Mouse (Mus musculus): ENCODE measurements around the gene Selenon. TPM values are rescaled to one million over a fixed set of nuclear protein-coding genes. Genes with fewer than 3 reads are reported as not detected.
"Not testable (repeated sequence)": the region's sequence is repeated elsewhere in the genome, so short reads cannot be mapped to it uniquely, and the experiment has no call there.

Gene Selenon
- total and polyA plus RNA-seq, 2 experiments from 2014 or later = 10.0 to 32.7 TPM

GRCm38 (mm10) chr4:134505966-134506594 lies 45.9 kb downstream of the Selenon start:
- TF ChIP-seq CTCF (IDR thresholded peaks at IDR 0.05; ENCODE audit: low read depth) = no peak
- H3K27me3 ChIP-seq (ENCODE audit: insufficient read depth, low read length) = no peaks in the 10 kb centered on the region
- peaks cover 18% of the 10 kb centered on the region for H3K36me3 ChIP-seq (ENCODE audit: insufficient read depth, low read length)
- DNase-seq (ENCODE audit: low spot score) = no peak
- H3K27ac ChIP-seq = no peak overlapping the region
- H3K9ac ChIP-seq (replicated peaks; ENCODE audit: low read length) = no peak overlapping the region
- no peaks in the 10 kb centered on the region for H3K9me3 ChIP-seq (ENCODE audit: low read length)
- H3K4me2 ChIP-seq (ENCODE audit: low read depth, low read length) = no peak overlapping the region
- H3K4me1 ChIP-seq (ENCODE audit: insufficient read depth, low read length) = no peaks in the 10 kb centered on the region
- ATAC-seq = no peak
- no peak overlapping the region for H3K4me3 ChIP-seq (ENCODE audit: low read length)
- whole genome bisulfite sequencing = 84% methylated on average over 3 of the region's 4 CpGs

GRCm38 (mm10) chr4:134505303-134505789 lies 46.6 kb downstream of the Selenon start:
- Histone ChIP-seq H3K9ac (replicated peaks; ENCODE audit: low read length) (no peak overlapping the region), H3K36me3 (ENCODE audit: insufficient read depth, low read length) (peaks cover 18% of the 10 kb centered on the region)
- WGBS = 94% methylated on average over 4 of the region's 4 CpGs

GRCm38 (mm10) chr4:134503686-134504357 lies 48.1 kb downstream of the Selenon start:
- no peak for ATAC-seq
- no peak overlapping the region for H3K27ac ChIP-seq

More at GRCm38 (mm10) chr4:134505303-134505789, 46.6 kb downstream of the Selenon start:
- H3K4me1 ChIP-seq (ENCODE audit: insufficient read depth, low read length) = no peaks in the 10 kb centered on the region
- no peak overlapping the region for H3K4me3 ChIP-seq (ENCODE audit: low read length)
- H3K4me2 ChIP-seq (ENCODE audit: low read depth, low read length) = no peak overlapping the region
- no peak for DNase-seq (ENCODE audit: low spot score)
- no peak overlapping the region for H3K27ac ChIP-seq
- no peak for TF ChIP-seq CTCF (IDR thresholded peaks at IDR 0.05; ENCODE audit: low read depth)
- H3K9me3 ChIP-seq (ENCODE audit: low read length) = no peaks in the 10 kb centered on the region
- ATAC-seq = no peak
- no peaks in the 10 kb centered on the region for H3K27me3 ChIP-seq (ENCODE audit: insufficient read depth, low read length)

GRCm38 (mm10) chr4:134501095-134501494 lies 50.9 kb downstream of the Selenon start:
- no peak overlapping the region for H3K4me3 ChIP-seq (ENCODE audit: low read length)
- TF ChIP-seq CTCF (IDR thresholded peaks at IDR 0.05; ENCODE audit: low read depth) = no peak
- 92% methylated on average over 6 of the region's 6 CpGs for WGBS
- no peaks in the 10 kb centered on the region for H3K9me3 ChIP-seq (ENCODE audit: low read length)
- H3K4me2 ChIP-seq (ENCODE audit: low read depth, low read length) = no peak overlapping the region
- ATAC-seq (no peak), DNase-seq (ENCODE audit: low spot score) (no peak)
- no peak overlapping the region for H3K27ac ChIP-seq
- no peaks in the 10 kb centered on the region; the same call in 1 of the 2 replicates for H3K36me3 ChIP-seq (ENCODE audit: insufficient read depth, low read length)
- no peaks in the 10 kb centered on the region for H3K27me3 ChIP-seq (ENCODE audit: insufficient read depth, low read length)
- H3K9ac ChIP-seq (replicated peaks; ENCODE audit: low read length) = no peak overlapping the region
- H3K4me1 ChIP-seq (ENCODE audit: insufficient read depth, low read length) = 0 out of 2 replicates have a peak, but pooled peaks cover 12% of the 10 kb centered on the region

More at GRCm38 (mm10) chr4:134503686-134504357, 48.1 kb downstream of the Selenon start:
- Histone ChIP-seq H3K4me1 (ENCODE audit: insufficient read depth, low read length) (no peaks in the 10 kb centered on the region), H3K4me3 (ENCODE audit: low read length) (no peak overlapping the region), H3K9me3 (ENCODE audit: low read length) (no peaks in the 10 kb centered on the region), H3K4me2 (ENCODE audit: low read depth, low read length) (no peak overlapping the region), H3K27me3 (ENCODE audit: insufficient read depth, low read length) (no peaks in the 10 kb centered on the region), H3K9ac (replicated peaks; ENCODE audit: low read length) (no peak overlapping the region), H3K36me3 (ENCODE audit: insufficient read depth, low read length) (peaks cover 18% of the 10 kb centered on the region)
- no peak for TF ChIP-seq CTCF (IDR thresholded peaks at IDR 0.05; ENCODE audit: low read depth)
- no peak for DNase-seq (ENCODE audit: low spot score)
- 82% methylated on average over 4 of the region's 4 CpGs for WGBS

GRCm38 (mm10) chr4:134498983-134499382 lies 53.0 kb downstream of the Selenon start:
- not testable (repeated sequence) for DNase-seq (ENCODE audit: low spot score); H3K9ac ChIP-seq (replicated peaks; ENCODE audit: low read length); H3K9me3 ChIP-seq (ENCODE audit: low read length); H3K4me2 ChIP-seq (ENCODE audit: low read depth, low read length); H3K36me3 ChIP-seq (ENCODE audit: insufficient read depth, low read length); H3K27me3 ChIP-seq (ENCODE audit: insufficient read depth, low read length); H3K4me3 ChIP-seq (ENCODE audit: low read length); ATAC-seq
- 78% methylated on average over 6 of the region's 6 CpGs for whole genome bisulfite sequencing
- Histone ChIP-seq H3K4me1 (ENCODE audit: insufficient read depth, low read length) (peaks cover 22% of the 10 kb centered on the region; the same call in 1 of the 2 replicates), H3K27ac (peak overlapping the region; percentile 87; the same call in 1 of the 2 replicates)

- DNase-seq (ENCODE audit: low spot score) = peak; percentile 65
- H3K9me3 ChIP-seq (ENCODE audit: low read length) = no peaks in the 10 kb centered on the region
- H3K4me3 ChIP-seq (ENCODE audit: low read length) = peak overlapping the region; percentile 56
- H3K9ac ChIP-seq (replicated peaks; ENCODE audit: low read length) = peak overlapping the region; percentile 67; the same call in 1 of the 2 replicates
- peak; percentile 67 for ATAC-seq
- H3K27me3 ChIP-seq (ENCODE audit: insufficient read depth, low read length) = no peaks in the 10 kb centered on the region
- peak overlapping the region; percentile 89 for H3K4me2 ChIP-seq (ENCODE audit: low read depth, low read length)
- WGBS = 55% methylated on average over 12 of the region's 12 CpGs
- no peaks in the 10 kb centered on the region; the same call in 1 of the 2 replicates for H3K36me3 ChIP-seq (ENCODE audit: insufficient read depth, low read length)
- no peak for TF ChIP-seq CTCF (IDR thresholded peaks at IDR 0.05; ENCODE audit: low read depth)
- H3K4me1 ChIP-seq (ENCODE audit: insufficient read depth, low read length) = peaks cover 22% of the 10 kb centered on the region; the same call in 1 of the 2 replicates
- H3K27ac ChIP-seq = peak overlapping the region; percentile 87
Observed at GRCm38 (mm10) chr4:134497986-134498731, 53.8 kb downstream of the Selenon start.
